Mouse (Mus musculus) limb, embryonic 15.5 days (tissue): ENCODE measurements around the gene Dntt. TPM values are rescaled to one million over a fixed set of nuclear protein-coding genes. Genes with fewer than 3 reads are reported as not detected.

Experiments
- ATAC-seq: fragments of 200-750 bp; cut with Nextera tagmentation; 2 replicates; pipeline ENCODE4 v1.8.0; 2017; ENCODE audit warnings: low read depth, moderate TSS enrichment; ENCODE audit not compliant: insufficient number of reproducible peaks, low FRiP score, low TSS enrichment
- H3K27ac ChIP-seq: fragments of 300-500 bp; sonication (generic); 2 replicates; pipeline ENCODE4 v1.5.1; 2015; ENCODE audit warnings: moderate library complexity, mild to moderate bottlenecking, inconsistent platforms
- H3K27me3 ChIP-seq: fragments of 300-500 bp; sonication (generic); 2 replicates; pipeline ENCODE4 v1.6.1; 2015; ENCODE audit warnings: inconsistent platforms
- H3K36me3 ChIP-seq: fragments of 300-500 bp; sonication (generic); 2 replicates; pipeline ENCODE4 v1.6.1; 2015; ENCODE audit warnings: inconsistent platforms
- H3K4me1 ChIP-seq: fragments of 300-500 bp; sonication (generic); 2 replicates; pipeline ENCODE4 v1.6.1; 2015; ENCODE audit warnings: inconsistent platforms
- H3K4me2 ChIP-seq: fragments of 300-500 bp; sonication (generic); 2 replicates; pipeline ENCODE4 v1.6.1; 2015; ENCODE audit warnings: mild to moderate bottlenecking, inconsistent platforms
- H3K4me3 ChIP-seq: fragments of 300-500 bp; sonication (generic); 2 replicates; pipeline ENCODE4 v1.5.1; 2015; ENCODE audit warnings: mild to moderate bottlenecking, inconsistent platforms
- H3K9ac ChIP-seq: fragments of 300-500 bp; sonication (generic); 2 replicates; pipeline ENCODE4 v1.6.1; 2015; ENCODE audit warnings: inconsistent platforms
- H3K9me3 ChIP-seq: fragments of 300-500 bp; sonication (generic); 2 replicates; pipeline ENCODE4 v1.6.1; 2016; ENCODE audit warnings: inconsistent platforms
- WGBS: fragments of 180-500 bp; shearing (Covaris S2); methylation state at CpG from one replicate; pipeline ENCODE4 v1.1.7; 2015; 5-methylcytosine and 5-hydroxymethylcytosine counted together
- polyA plus RNA-seq: library from polyadenylated mRNA; unstranded; fragments of >200 nt; fragmentation: Nextera tagmentation; extraction: Ambion mirVana; gene quantifications from 2 replicates; pipeline ENCODE4 v1.2.1, GENCODE M21; 2015

Dntt gene
- polyA plus RNA-seq, 1 experiment from 2014 or later, result not detected

DNA sequence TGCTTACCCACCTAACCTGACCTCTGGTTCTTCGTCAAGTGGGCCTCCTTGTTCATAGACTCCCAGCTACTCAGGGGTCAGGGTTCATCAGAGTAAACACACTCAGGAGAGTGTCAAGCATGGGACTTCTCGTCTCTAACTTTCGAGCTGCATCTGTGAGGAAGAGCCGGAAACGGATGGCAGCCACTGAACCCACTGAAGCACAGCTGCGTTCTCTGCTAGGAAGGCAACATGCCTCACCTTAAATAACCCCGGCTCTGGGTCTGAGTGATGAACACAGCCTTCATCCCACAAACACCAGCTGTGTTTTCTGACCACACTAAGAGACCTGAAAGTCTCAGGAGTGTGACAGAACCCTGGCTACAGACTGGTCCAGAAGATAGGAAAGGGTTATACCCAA is 10.0 kb downstream of the Dntt start:
- Histone ChIP-seq H3K36me3 (no peaks in the 10 kb centered on the region), H3K27ac (no peak overlapping the region), H3K4me2 (no peak overlapping the region), H3K9ac (no peak overlapping the region), H3K9me3 (no peaks in the 10 kb centered on the region), H3K27me3 (no peaks in the 10 kb centered on the region), H3K4me3 (no peak overlapping the region), H3K4me1 (no peaks in the 10 kb centered on the region)
- WGBS, result 77% methylated on average over 7 of the region's 7 CpGs
- no peak for ATAC-seq

- WGBS, result 43% methylated on average over 10 of the region's 10 CpGs
- Histone ChIP-seq H3K27me3 (no peaks in the 10 kb centered on the region), H3K9ac (no peak overlapping the region), H3K4me2 (no peak overlapping the region), H3K4me1 (no peaks in the 10 kb centered on the region), H3K4me3 (no peak overlapping the region), H3K36me3 (no peaks in the 10 kb centered on the region), H3K9me3 (no peaks in the 10 kb centered on the region), H3K27ac (no peak overlapping the region)
- no peak for ATAC-seq
Observed at GRCm38 (mm10) chr19:41045091-41045770, 16.2 kb downstream of the Dntt start.

- no peak for ATAC-seq
- Histone ChIP-seq H3K9me3 (no peaks in the 10 kb centered on the region), H3K36me3 (no peaks in the 10 kb centered on the region), H3K27ac (no peak overlapping the region), H3K4me1 (no peaks in the 10 kb centered on the region), H3K4me2 (no peak overlapping the region), H3K9ac (no peak overlapping the region), H3K4me3 (no peak overlapping the region), H3K27me3 (no peaks in the 10 kb centered on the region)
- WGBS, result 85% methylated on average over 9 of the region's 9 CpGs
Observed at GRCm38 (mm10) chr19:41047437-41048186, 18.5 kb downstream of the Dntt start.

DNA sequence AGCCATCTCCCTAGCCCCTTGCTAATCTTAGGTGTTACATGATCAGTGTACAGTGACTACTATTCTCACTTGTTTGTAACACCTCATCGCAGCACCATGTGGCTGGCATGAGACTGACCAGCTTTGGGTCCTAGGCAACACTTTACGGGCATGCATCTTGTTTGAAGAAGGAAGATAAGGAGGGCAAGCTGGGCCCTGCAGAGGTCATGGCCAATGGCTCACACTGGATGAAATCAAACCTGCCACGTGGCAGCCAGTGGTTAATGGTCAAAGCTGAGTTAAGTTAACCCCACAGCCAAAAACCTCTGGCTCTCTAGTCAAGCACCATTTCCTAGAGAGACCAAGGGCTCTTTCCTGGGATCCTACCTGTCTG is 19.1 kb downstream of the Dntt start:
- Histone ChIP-seq H3K9ac (no peak overlapping the region), H3K4me2 (no peak overlapping the region), H3K36me3 (no peaks in the 10 kb centered on the region), H3K4me3 (no peak overlapping the region), H3K27ac (no peak overlapping the region), H3K9me3 (no peaks in the 10 kb centered on the region), H3K4me1 (no peaks in the 10 kb centered on the region), H3K27me3 (no peaks in the 10 kb centered on the region)
- no peak for ATAC-seq
- 85% methylated on average over 3 of the region's 3 CpGs for WGBS

DNA sequence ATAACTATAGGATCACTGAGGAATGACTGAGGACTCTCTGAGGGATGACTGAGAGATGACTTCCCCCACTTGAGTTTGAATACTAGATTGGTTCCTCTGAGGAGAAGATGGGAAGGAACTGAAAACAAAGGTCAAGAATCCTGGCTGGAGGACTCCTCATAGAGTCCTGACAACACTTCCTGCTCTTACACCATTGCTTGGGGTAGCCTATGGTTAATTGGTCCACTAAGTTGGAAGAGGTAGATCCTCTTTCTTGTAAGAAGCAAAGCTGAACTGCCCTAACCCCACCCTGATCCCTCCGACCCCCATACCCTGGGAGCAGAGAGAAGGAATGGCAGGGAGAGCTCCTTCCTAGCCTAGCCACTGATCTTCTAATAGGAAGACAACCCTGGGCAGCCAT is 22.6 kb downstream of the Dntt start:
- WGBS, result 77% methylated on average over 1 of the region's 1 CpGs
- Histone ChIP-seq H3K4me2 (no peak overlapping the region), H3K4me1 (no peaks in the 10 kb centered on the region), H3K9ac (no peak overlapping the region), H3K4me3 (no peak overlapping the region), H3K9me3 (no peaks in the 10 kb centered on the region), H3K27ac (no peak overlapping the region), H3K36me3 (no peaks in the 10 kb centered on the region), H3K27me3 (no peaks in the 10 kb centered on the region)
- no peak for ATAC-seq

DNA sequence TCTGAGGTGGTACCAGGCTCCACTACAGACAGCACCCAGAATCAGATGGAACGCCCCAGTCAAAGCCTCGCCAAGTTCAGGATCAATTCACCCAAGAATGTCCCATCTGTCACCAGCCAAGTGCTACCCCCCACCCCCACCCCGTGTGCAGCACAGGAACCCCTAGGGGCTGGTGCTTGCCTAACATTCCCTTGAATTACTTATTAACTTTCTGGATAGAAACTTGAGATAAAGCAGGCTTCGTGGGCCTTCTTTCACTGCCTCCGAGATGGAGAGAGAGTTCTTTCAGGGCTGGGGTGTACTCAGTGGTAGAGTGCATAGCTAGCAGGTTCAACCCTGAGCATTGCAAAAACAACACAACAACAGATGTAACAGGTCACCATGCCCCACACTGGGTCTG is 23.2 kb downstream of the Dntt start:
- ATAC-seq, result no peak
- 63% methylated on average over 5 of the region's 5 CpGs for WGBS
- no peak overlapping the region for H3K4me3 ChIP-seq

DNA sequence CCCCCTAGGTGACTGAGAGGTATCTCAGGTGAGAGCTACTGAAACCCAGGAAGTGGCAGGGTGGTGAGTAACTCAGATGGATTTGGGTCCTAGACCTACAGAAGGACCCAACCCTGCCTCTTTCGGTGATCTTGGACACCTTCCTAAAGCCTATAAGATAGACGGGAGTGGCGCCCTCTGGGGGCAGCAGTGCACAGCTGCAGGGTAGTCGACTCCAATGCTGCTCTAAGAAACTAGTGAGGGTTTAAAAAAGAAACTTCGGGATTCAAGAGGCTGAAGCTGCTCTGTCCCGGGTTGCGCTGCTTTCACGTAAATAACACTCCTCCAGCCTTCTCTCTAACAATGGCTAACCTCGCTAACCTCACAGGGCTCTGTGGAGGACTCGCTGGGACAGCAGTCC is 24.5 kb downstream of the Dntt start:
- Histone ChIP-seq H3K4me3 (no peak overlapping the region), H3K27ac (no peak overlapping the region), H3K36me3 (no peaks in the 10 kb centered on the region), H3K9ac (no peak overlapping the region), H3K9me3 (no peaks in the 10 kb centered on the region), H3K4me2 (no peak overlapping the region), H3K4me1 (no peaks in the 10 kb centered on the region), H3K27me3 (no peaks in the 10 kb centered on the region)
- no peak for ATAC-seq
- WGBS, result 35% methylated on average over 10 of the region's 10 CpGs

More for the DNA sequence above, 23.2 kb downstream of the Dntt start:
- no peaks in the 10 kb centered on the region for H3K27me3 ChIP-seq
- no peaks in the 10 kb centered on the region for H3K36me3 ChIP-seq
- no peak overlapping the region for H3K27ac ChIP-seq
- H3K9me3 ChIP-seq, result no peaks in the 10 kb centered on the region
- no peak overlapping the region for H3K4me2 ChIP-seq
- H3K9ac ChIP-seq, result no peak overlapping the region
- H3K4me1 ChIP-seq, result no peaks in the 10 kb centered on the region

GRCm38 (mm10) chr19:41054702-41055101 is 25.6 kb downstream of the Dntt start:
- H3K4me3 ChIP-seq, result no peak overlapping the region
- H3K36me3 ChIP-seq, result no peaks in the 10 kb centered on the region
- no peak for ATAC-seq
- WGBS, result 61% methylated on average over 4 of the region's 4 CpGs
- no peak overlapping the region for H3K27ac ChIP-seq
- H3K4me1 ChIP-seq, result no peaks in the 10 kb centered on the region
- no peaks in the 10 kb centered on the region for H3K27me3 ChIP-seq
- no peak overlapping the region for H3K9ac ChIP-seq
- no peak overlapping the region for H3K4me2 ChIP-seq
- H3K9me3 ChIP-seq, result no peaks in the 10 kb centered on the region

GRCm38 (mm10) chr19:41071500-41071899 is 42.4 kb downstream of the Dntt start:
- Histone ChIP-seq H3K27me3 (no peaks in the 10 kb centered on the region), H3K9me3 (no peaks in the 10 kb centered on the region), H3K36me3 (no peaks in the 10 kb centered on the region), H3K27ac (no peak overlapping the region), H3K4me3 (no peak overlapping the region), H3K9ac (no peak overlapping the region), H3K4me1 (no peaks in the 10 kb centered on the region), H3K4me2 (no peak overlapping the region)
- no peak for ATAC-seq
- 7% methylated on average over 8 of the region's 8 CpGs for whole genome bisulfite sequencing

GRCm38 (mm10) chr19:41073746-41074455 is 44.8 kb downstream of the Dntt start:
- 88% methylated on average over 14 of the region's 14 CpGs for WGBS
- ATAC-seq, result no peak
- no peak overlapping the region for H3K9ac ChIP-seq

GRCm38 (mm10) chr19:41076906-41077305 is 47.8 kb downstream of the Dntt start, which contains the start of gene Opalin:
TSS of gene Opalin (minus strand) at chr19:41077113.
- Histone ChIP-seq H3K27me3 (no peaks in the 10 kb centered on the region), H3K27ac (no peak within 1 kb of the TSS), H3K4me3 (no peak within 1 kb of the TSS), H3K9me3 (no peaks in the 10 kb centered on the region), H3K4me2 (no peak within 1 kb of the TSS), H3K4me1 (no peaks in the 10 kb centered on the region), H3K9ac (no peak within 1 kb of the TSS), H3K36me3 (no peaks in the 10 kb centered on the region)
- WGBS, result 87% methylated on average over 3 of the region's 3 CpGs
- no peak for ATAC-seq

More at GRCm38 (mm10) chr19:41073746-41074455, 44.8 kb downstream of the Dntt start:
- Histone ChIP-seq H3K9me3 (no peaks in the 10 kb centered on the region), H3K27me3 (no peaks in the 10 kb centered on the region), H3K27ac (no peak overlapping the region), H3K4me2 (no peak overlapping the region), H3K4me3 (no peak overlapping the region), H3K36me3 (no peaks in the 10 kb centered on the region), H3K4me1 (no peaks in the 10 kb centered on the region)

- H3K4me3 ChIP-seq, result no peak overlapping the region
- no peaks in the 10 kb centered on the region for H3K36me3 ChIP-seq
- H3K4me1 ChIP-seq, result no peaks in the 10 kb centered on the region
- ATAC-seq, result no peak
- no peak overlapping the region for H3K4me2 ChIP-seq
- no peaks in the 10 kb centered on the region for H3K9me3 ChIP-seq
- 80% methylated on average over 3 of the region's 3 CpGs for WGBS
- H3K9ac ChIP-seq, result no peak overlapping the region
- no peaks in the 10 kb centered on the region for H3K27me3 ChIP-seq
- no peak overlapping the region for H3K27ac ChIP-seq
Observed at GRCm38 (mm10) chr19:41081589-41081988, 52.5 kb downstream of the Dntt start.
